Mouse (Mus musculus) midbrain, embryonic 12.5 days (tissue): ENCODE results near the gene Ctsh. TPM values are rescaled to one million over a fixed set of nuclear protein-coding genes. Genes with fewer than 3 reads are reported as not detected.
A peak's percentile ranks its signal among the peaks of the same experiment; 100 is the strongest.
"Not testable (repeated sequence)": the region's sequence is repeated elsewhere in the genome, so short reads cannot be mapped to it uniquely, and the experiment has no call there.

Source experiments
- ATAC-seq: fragments of 200-750 bp; cut with Nextera tagmentation; 2 replicates; pipeline ENCODE4 v1.8.0; 2017; ENCODE audit warnings: low read depth, moderate TSS enrichment, moderate library complexity; ENCODE audit not compliant: low FRiP score
- H3K27ac ChIP-seq: fragments of 300-500 bp; sonication (generic); replicated peaks from 2 replicates; pipeline ENCODE4 v1.5.1; 2016; ENCODE audit warnings: mild to moderate bottlenecking
- H3K27me3 ChIP-seq: fragments of 300-500 bp; sonication (generic); 2 replicates; pipeline ENCODE4 v1.6.1; 2016; ENCODE audit warnings: mild to moderate bottlenecking
- H3K36me3 ChIP-seq: fragments of 300-500 bp; sonication (generic); 2 replicates; pipeline ENCODE4 v1.6.1; 2016
- H3K4me1 ChIP-seq: fragments of 300-500 bp; sonication (generic); 2 replicates; pipeline ENCODE4 v1.6.1; 2016
- H3K4me2 ChIP-seq: fragments of 300-500 bp; sonication (generic); replicated peaks from 2 replicates; pipeline ENCODE4 v1.6.1; 2016; ENCODE audit warnings: mild to moderate bottlenecking, moderate library complexity
- H3K4me3 ChIP-seq: fragments of 300-500 bp; sonication (generic); 2 replicates; pipeline ENCODE4 v1.5.1; 2016; ENCODE audit warnings: mild to moderate bottlenecking
- H3K9ac ChIP-seq: fragments of 300-500 bp; sonication (generic); replicated peaks from 2 replicates; pipeline ENCODE4 v1.6.1; 2016; ENCODE audit warnings: mild to moderate bottlenecking, moderate library complexity
- H3K9me3 ChIP-seq: fragments of 300-500 bp; sonication (generic); 2 replicates; pipeline ENCODE4 v1.6.1; 2016; ENCODE audit warnings: mild to moderate bottlenecking
- WGBS: fragments of 180-500 bp; shearing (Covaris S2); methylation state at CpG from one replicate; pipeline ENCODE4 v1.1.7; 2016; 5-methylcytosine and 5-hydroxymethylcytosine counted together
- polyA plus RNA-seq: library from polyadenylated mRNA; unstranded; fragments of >200 nt; fragmentation: Nextera tagmentation; extraction: Ambion mirVana; gene quantifications from 2 replicates; pipeline ENCODE4 v1.2.1, GENCODE M21; 2016

Gene Ctsh
- polyA plus RNA-seq, 1 experiment from 2014 or later = 8.6 TPM

DNA sequence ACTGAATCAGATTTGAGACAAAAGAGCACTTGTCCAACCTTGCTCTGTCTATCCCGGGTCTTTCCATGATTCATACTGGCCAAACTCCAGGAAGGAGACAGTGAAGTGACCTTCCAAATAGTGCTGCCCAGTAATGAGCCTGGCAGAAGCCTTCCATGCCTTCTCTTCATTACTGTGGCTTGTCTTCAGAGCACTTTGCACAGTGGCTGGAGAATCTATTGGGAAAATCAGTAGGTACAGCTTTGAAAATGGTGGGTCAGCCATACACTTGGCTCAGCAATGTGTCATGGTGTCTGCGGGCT is 6.6 kb downstream of the Ctsh start:
- Histone ChIP-seq H3K36me3 (no peaks in the 10 kb centered on the region), H3K27me3 (peaks cover 6% of the 10 kb centered on the region; the same call in 1 of the 2 replicates), H3K9me3 (no peaks in the 10 kb centered on the region), H3K4me2 (no peak overlapping the region), H3K4me3 (no peak overlapping the region), H3K27ac (no peak overlapping the region), H3K9ac (no peak overlapping the region), H3K4me1 (no peaks in the 10 kb centered on the region)
- no peak for ATAC-seq
- 94% methylated on average over 2 of the region's 2 CpGs for WGBS

DNA sequence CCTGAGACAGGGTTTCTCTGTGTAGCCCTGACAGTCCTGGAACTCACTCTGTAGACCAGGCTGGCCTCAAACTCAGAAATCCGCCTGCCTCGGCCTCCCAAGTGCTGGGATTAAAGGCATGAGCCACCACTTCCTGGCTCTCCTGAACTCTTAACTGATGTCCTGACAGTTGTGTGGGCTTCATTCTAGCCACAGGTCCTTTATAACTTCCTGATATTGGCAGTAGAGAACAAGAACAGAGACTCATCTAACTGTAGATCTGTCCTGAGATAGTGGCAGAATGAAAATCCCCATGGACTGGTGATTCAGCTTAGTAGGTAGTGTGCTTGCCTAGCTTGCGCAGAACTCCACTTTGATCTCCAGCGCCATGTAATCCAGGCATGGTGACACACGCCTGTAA is 7.0 kb downstream of the Ctsh start:
- WGBS = 88% methylated on average over 5 of the region's 5 CpGs
- not testable (repeated sequence) for H3K27ac ChIP-seq, H3K4me2 ChIP-seq, ATAC-seq, H3K9ac ChIP-seq, H3K27me3 ChIP-seq, H3K36me3 ChIP-seq, H3K4me3 ChIP-seq, H3K9me3 ChIP-seq, H3K4me1 ChIP-seq

DNA sequence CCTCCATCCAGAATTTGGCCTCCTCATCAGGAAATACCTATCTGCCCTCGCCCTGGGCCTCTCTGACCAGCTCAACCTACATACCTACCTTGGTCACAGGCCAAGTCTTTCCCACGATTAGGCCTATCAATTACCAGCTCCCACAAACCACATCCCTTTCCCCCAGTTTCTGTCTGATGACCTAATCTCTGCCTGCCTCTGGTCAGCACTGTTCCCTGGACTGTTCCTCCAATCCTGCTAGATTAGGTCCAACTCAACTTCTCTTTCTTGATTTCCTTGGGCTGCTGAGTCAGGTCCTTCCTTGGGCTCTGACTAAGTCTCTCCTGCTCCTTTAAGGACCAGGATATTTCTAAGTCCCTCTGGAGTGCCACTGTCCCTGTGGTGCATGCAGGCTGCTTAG is 13.4 kb downstream of the Ctsh start:
- H3K4me2 ChIP-seq = no peak overlapping the region
- WGBS = 81% methylated on average over 2 of the region's 2 CpGs
- no peaks in the 10 kb centered on the region for H3K9me3 ChIP-seq
- no peak overlapping the region for H3K9ac ChIP-seq
- H3K4me3 ChIP-seq = no peak overlapping the region
- H3K4me1 ChIP-seq = no peaks in the 10 kb centered on the region
- H3K36me3 ChIP-seq = no peaks in the 10 kb centered on the region
- H3K27ac ChIP-seq = no peak overlapping the region
- no peak for ATAC-seq
- no peaks in the 10 kb centered on the region for H3K27me3 ChIP-seq

DNA sequence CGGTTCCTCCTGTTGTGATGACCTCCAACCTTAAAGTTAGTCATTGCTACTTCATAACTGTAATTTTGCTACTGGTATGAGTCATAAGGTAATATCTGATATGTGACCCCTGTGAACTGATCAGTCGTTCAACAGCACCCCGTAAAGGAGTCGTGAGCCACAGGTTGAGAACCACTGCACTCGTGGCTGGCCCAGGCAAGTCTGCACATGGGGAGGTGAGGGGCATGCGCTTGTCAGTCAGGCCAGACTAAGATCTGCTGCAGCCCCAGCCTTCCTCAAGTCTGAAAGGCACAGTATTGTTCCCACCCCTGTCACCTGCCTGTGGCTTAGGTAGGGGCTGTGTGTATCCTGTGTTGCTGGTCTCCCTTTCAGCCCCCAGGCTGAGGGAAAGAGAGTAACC is 14.8 kb downstream of the Ctsh start:
- H3K4me3 ChIP-seq = no peak overlapping the region
- H3K9me3 ChIP-seq = no peaks in the 10 kb centered on the region
- H3K27me3 ChIP-seq = no peaks in the 10 kb centered on the region
- no peak overlapping the region for H3K4me2 ChIP-seq
- no peak overlapping the region for H3K9ac ChIP-seq
- WGBS = 89% methylated on average over 6 of the region's 6 CpGs
- H3K36me3 ChIP-seq = no peaks in the 10 kb centered on the region
- ATAC-seq = 0 out of 2 replicates have a peak, but pooled peaks have one; percentile 13
- no peak overlapping the region for H3K27ac ChIP-seq
- no peaks in the 10 kb centered on the region for H3K4me1 ChIP-seq

DNA sequence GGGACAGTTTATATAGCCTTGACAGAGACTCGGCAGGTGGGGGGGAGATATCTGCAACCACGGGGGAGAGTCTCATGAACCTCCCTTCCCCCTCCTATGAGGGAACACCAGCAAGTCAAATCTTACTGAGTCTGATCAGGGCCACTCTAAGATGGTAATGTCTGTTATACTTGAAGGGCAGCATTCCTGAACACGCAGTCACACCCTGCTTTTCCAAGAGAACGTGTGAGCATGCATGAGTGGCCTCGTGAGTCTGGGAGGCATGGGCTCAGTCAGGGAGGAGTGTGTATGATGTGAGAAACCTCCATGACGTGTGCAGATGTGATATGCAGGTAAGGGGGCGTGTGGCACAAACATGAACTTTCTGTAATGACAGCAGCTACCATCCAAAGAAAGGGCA is 15.5 kb downstream of the Ctsh start:
- Histone ChIP-seq H3K9ac (no peak overlapping the region), H3K4me3 (no peak overlapping the region), H3K27ac (no peak overlapping the region), H3K36me3 (no peaks in the 10 kb centered on the region), H3K4me2 (no peak overlapping the region), H3K27me3 (no peaks in the 10 kb centered on the region), H3K4me1 (no peaks in the 10 kb centered on the region), H3K9me3 (no peaks in the 10 kb centered on the region)
- WGBS = 76% methylated on average over 7 of the region's 7 CpGs
- no peak for ATAC-seq

DNA sequence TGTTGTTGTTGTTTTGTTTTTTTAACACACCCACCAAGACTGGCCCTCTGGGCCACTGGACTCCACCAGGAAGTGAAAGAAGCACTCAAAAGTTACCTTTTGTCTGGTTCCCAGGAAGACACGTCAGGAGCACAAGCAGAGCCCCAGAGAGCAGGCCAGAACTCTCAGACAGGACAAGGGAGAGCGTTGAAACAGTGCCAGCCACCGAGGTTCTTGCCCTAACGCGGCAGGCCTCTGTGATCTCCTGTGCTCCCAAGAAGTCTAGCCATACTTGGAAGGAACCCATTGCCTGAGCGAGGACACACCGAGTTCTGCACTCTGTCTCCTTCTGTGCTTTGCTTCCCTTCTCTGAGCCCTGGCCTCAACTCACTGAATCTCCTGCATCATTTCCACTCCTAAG is 16.2 kb downstream of the Ctsh start:
- no peak for ATAC-seq
- H3K9me3 ChIP-seq = no peaks in the 10 kb centered on the region
- H3K4me3 ChIP-seq = no peak overlapping the region
- H3K36me3 ChIP-seq = no peaks in the 10 kb centered on the region
- no peaks in the 10 kb centered on the region for H3K27me3 ChIP-seq
- no peaks in the 10 kb centered on the region for H3K4me1 ChIP-seq
- H3K27ac ChIP-seq = no peak overlapping the region
- 86% methylated on average over 7 of the region's 7 CpGs for WGBS
- H3K4me2 ChIP-seq = no peak overlapping the region
- no peak overlapping the region for H3K9ac ChIP-seq

DNA sequence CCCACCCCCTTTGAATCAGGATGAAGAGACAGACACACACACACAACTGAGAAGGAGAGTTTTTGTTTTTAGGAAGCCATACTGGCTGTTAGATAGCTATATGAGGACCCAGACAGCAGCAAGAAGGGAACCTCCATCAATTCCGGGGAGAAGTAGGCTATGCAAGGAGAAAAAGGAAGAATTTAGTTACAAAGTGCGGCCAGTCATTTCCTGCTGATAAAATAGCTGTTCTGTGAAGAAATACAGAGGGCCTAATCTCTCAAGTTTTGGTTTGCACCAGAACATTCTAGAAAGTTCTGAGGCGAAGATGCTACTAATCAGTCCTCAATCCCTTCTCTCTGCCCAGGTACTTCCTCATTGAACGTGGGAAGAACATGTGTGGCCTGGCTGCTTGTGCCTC is 21.4 kb downstream of the Ctsh start:
- Histone ChIP-seq H3K4me2 (no peak overlapping the region), H3K9me3 (no peaks in the 10 kb centered on the region), H3K36me3 (no peaks in the 10 kb centered on the region), H3K4me3 (no peak overlapping the region), H3K27ac (no peak overlapping the region), H3K27me3 (no peaks in the 10 kb centered on the region), H3K4me1 (no peaks in the 10 kb centered on the region), H3K9ac (no peak overlapping the region)
- no peak for ATAC-seq
- 84% methylated on average over 4 of the region's 4 CpGs for WGBS

DNA sequence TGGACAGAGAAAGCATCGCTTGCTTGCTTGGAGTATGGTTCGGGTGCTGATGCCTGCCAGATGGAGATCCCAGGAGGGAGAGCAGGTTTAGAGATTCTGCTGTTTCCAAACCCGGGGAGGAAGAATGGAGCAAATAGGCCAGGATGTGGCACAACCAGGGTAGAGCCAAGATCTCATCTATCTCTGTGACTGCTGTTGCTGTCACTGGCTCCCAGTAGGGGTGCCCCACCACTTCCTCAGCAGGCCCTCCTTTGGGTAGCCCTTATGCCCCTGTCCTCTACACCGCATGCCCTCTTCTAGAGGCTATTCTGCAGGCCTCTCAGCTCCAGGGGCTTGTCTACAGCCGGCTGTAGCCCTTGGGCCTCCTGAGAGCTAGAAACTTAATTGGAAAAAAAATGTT is 22.2 kb downstream of the Ctsh start:
- WGBS = 88% methylated on average over 5 of the region's 5 CpGs
- Histone ChIP-seq H3K9ac (no peak overlapping the region), H3K9me3 (no peaks in the 10 kb centered on the region), H3K4me3 (no peak overlapping the region), H3K27ac (no peak overlapping the region), H3K27me3 (no peaks in the 10 kb centered on the region), H3K4me2 (no peak overlapping the region), H3K36me3 (no peaks in the 10 kb centered on the region), H3K4me1 (no peaks in the 10 kb centered on the region)
- no peak for ATAC-seq

DNA sequence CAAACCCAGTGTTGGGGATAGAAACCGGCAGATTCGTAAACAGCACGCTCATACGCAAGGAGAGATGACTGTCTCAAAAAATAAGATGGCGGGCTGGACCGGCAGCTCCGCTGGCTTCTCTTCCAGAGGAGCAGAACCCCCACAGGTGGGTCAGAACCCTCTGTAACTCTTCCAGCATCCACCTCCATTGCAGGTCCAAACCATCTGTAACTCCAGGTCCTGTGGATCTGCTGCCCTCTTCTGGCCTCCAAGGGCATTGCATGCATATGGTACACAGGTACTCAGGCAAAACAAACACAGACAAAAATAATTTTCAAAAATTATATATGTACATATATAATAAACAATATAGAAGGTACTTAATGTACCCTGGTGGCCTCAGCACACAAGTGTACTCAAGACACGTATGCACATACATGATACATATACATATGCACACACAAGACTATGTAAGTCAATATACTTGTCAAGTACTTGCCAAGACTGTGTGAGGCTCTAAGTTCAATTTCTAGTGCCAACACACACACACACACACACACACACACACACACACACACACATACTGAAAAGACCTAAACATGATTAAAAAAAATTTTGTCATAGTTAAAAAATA is 23.0 kb downstream of the Ctsh start:
- no peaks in the 10 kb centered on the region for H3K9me3 ChIP-seq
- no peak overlapping the region for H3K9ac ChIP-seq
- no peaks in the 10 kb centered on the region for H3K36me3 ChIP-seq
- no peak overlapping the region for H3K27ac ChIP-seq
- H3K4me2 ChIP-seq = no peak overlapping the region
- H3K27me3 ChIP-seq = no peaks in the 10 kb centered on the region
- H3K4me1 ChIP-seq = no peaks in the 10 kb centered on the region
- peak; percentile 51 for ATAC-seq
- 61% methylated on average over 8 of the region's 8 CpGs for WGBS
- no peak overlapping the region for H3K4me3 ChIP-seq

DNA sequence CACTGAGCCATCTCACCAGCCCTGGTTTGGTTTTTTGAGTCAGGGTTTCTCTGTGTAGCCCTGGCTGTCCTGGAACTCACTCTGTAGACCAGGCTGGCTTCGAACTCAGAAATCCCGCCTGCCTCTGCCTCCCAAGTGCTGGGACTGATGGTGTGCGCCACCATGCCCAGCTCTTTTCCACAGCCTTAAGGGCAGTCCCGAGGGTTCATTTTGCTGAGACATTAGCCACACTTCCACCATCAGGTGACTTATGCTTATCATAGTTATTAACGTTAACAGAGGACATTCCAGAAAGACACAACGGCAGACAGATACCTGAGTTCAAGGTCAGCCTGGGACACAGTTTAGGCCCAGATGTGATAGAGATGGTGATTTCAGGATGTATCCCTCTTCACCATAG is 28.0 kb downstream of the Ctsh start:
- H3K27me3 ChIP-seq, H3K4me3 ChIP-seq, H3K4me2 ChIP-seq, ATAC-seq, H3K9me3 ChIP-seq, H3K27ac ChIP-seq, H3K4me1 ChIP-seq, H3K9ac ChIP-seq: not testable (repeated sequence)
- WGBS = 95% methylated on average over 6 of the region's 6 CpGs
- peaks cover 15% of the 10 kb centered on the region for H3K36me3 ChIP-seq

DNA sequence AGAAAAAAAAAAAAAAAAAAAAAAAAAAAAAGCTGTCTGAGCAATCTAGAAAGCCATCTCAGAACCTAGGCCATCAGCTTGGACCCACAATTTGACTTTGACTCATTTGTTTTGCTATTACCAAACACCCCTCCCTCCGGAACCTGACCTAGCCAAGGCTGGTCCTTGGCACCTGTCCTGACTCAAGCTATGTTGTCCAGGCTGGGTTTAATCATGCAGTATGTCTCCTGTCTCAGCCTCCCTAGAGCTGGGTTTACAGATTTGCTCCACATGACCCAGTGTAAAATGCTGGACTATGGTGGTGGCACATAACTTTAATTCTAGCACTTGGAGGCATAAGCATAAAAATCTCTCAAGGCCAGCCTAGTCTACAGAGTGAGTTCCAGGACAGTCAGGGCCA is 29.0 kb downstream of the Ctsh start:
- no peak overlapping the region for H3K4me2 ChIP-seq
- H3K36me3 ChIP-seq = peaks cover 18% of the 10 kb centered on the region
- ATAC-seq = peak; percentile 47; the same call in 1 of the 2 replicates
- no peak overlapping the region for H3K9ac ChIP-seq
- no peak overlapping the region for H3K4me3 ChIP-seq
- H3K27ac ChIP-seq = no peak overlapping the region
- WGBS = 96% methylated on average over 1 of the region's 1 CpGs
- no peaks in the 10 kb centered on the region for H3K9me3 ChIP-seq
- no peaks in the 10 kb centered on the region for H3K4me1 ChIP-seq
- H3K27me3 ChIP-seq = no peaks in the 10 kb centered on the region

DNA sequence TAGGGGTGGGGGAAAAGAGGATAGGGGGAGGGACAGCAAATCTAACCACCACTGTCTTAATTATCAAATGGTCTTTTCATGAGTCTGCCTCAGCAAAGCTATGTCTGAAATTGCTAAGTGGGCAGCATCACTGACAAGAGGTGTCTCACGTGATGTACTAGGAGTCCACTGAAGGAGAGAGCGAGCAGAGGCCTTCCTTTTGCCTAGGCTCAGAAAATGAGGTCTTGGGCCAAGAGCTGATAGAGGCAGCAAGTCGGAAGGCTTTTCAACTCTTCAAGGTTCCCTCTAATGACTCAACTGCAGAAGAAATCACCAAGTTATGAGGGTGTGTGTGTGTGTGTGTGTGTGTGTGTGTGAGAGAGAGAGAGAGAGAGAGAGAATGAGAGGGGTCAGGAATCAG is 30.2 kb downstream of the Ctsh start:
- Histone ChIP-seq H3K9me3 (no peaks in the 10 kb centered on the region), H3K27me3 (no peaks in the 10 kb centered on the region), H3K36me3 (peaks cover 29% of the 10 kb centered on the region), H3K9ac (no peak overlapping the region), H3K4me3 (no peak overlapping the region), H3K4me2 (no peak overlapping the region), H3K4me1 (no peaks in the 10 kb centered on the region), H3K27ac (no peak overlapping the region)
- WGBS = 95% methylated on average over 3 of the region's 3 CpGs
- no peak for ATAC-seq

DNA sequence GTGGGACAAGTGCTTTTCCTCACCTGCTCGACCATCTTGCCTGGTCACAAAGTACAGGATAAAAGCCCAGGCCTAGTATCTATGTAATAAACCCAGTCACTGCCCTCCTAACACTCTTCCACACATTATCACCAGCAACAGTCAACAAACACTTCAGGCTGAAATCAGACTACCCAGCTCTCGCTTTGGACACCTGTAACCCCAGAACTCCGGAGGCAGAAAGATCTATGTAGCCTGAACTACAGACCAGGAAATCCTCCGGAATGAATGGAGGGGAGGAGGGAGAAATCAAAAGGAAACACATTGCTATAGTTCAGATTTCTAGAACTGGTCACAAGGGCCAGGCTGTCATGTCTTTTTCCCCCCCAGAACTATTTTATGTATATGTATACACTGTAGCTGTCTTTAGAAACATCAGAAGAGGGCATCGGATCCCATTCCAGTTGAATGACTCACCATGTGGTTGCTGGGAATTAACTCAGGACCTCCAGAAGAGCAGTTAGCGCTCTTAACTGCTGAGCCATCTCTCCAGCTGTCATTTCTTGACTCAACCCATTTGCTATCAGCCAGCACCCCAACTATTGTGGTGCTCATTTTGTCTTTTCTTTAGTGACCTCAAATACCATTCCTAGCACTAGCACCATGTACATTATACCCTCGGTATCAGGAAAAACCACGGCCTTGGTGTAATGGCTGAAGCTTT is 31.0 kb downstream of the Ctsh start:
- Histone ChIP-seq H3K27ac (no peak overlapping the region), H3K36me3 (peaks cover 36% of the 10 kb centered on the region), H3K27me3 (no peaks in the 10 kb centered on the region), H3K4me3 (no peak overlapping the region), H3K4me1 (no peaks in the 10 kb centered on the region), H3K9ac (no peak overlapping the region), H3K9me3 (no peaks in the 10 kb centered on the region), H3K4me2 (no peak overlapping the region)
- WGBS = 89% methylated on average over 8 of the region's 8 CpGs
- ATAC-seq = no peak
